Mouse (Mus musculus): ENCODE data around the gene Hemk1.

The Hemk1 gene

DNA sequence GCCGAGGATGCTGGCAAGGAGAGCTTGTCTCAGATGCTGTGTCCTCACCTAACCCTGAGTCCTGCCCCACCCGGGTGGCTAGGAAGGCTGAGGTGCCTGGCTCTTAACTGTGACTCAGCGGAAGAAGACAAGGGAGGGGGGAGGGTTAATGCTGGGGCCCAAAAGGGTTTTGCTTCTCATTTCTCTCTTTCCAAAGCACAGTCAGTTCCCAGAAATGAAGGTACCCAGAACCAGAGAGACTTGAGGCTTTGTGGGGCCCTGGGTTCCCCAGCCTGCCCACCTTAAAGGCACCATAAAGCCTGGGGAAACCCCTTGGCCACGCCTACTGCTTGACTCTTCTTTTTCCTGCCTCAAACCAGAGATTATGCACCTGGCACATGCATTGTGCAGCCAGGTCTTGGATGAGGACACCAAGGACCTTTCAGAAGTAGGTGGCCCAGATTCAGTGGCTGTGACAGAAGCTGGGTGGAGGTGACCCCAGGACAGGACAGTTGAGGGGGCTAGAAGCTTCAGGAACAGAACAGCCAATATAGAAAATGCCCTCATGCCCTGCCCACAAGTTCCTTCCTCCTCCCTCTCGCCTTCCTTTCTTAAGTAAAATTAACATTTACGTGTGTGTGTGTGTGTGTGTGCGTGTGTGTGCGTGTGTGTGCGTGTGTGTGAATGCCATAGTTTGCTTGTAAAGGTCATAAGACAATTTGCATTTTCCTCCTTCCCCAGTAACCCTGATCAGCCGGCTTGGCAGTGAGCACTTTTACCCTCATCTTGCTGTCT, 25.2 kb downstream of the Hemk1 start:
- in situ Hi-C loops (cut with MboI, MseI): no loop called here

DNA sequence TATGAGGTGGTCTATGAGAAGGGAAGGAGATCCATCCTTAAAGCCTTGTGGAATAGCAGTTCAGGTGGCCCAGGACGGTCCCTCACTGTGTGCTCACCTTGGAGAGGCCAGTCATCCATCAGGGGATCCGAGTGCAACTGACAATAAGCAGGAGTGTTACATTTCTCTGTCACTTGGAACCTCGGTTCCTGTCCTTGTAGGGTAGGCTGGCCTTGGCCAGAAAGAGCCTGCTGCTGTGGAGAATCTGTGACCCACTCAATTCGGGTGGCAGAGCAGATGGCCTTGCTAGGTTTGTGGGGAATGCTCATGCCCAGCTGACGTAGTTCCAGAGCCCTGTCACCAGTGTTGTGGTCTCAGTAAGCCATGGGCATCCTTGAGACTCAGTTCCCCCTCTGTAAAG, 28.6 kb downstream of the Hemk1 start:
- in situ Hi-C loops (cut with MboI, MseI): loop anchor here (10.0 kb wide), 1 partner anchor 1115 kb away; the partner anchor contains the start of gene Ppm1m

GRCm38 (mm10) chr9:107309171-107309570, 29.0 kb downstream of the Hemk1 start:
- in situ Hi-C loops (cut with MboI, MseI): loop anchor here (10.0 kb wide), 1 partner anchor 1114 kb away; the partner anchor contains the start of gene Ppm1m

DNA sequence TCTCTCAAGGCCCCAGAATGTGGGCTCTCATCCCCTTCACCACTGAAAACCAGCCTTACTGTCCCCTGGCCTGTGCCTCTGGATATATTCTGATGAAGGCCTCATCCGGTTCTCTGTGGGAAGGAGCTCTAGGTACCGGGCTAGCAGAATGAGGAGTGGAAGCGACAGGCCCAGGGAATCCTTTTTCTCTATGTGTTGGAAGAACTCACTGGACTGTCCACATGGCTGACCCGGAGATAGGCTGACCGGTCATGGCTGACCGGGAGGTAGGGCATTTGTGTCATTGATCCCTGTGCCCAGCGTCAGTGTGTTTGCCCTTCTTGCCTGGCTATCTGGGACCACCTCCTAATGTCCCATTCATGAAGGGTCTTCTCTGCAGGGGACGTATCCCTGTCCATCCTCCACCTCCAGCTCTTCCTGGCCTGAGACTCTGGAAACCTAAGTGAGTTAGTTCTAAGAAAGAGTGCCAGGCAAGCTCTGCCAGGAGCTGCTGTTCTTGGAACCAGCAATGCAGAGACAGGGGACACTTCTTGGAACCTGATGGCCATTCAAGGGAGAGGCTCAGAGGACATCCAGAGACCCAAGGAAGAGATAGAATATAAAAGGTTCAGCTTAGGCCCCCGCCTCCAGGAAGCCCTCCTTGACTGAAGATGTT, 29.7 kb downstream of the Hemk1 start:
- in situ Hi-C loops (cut with MboI, MseI): loop anchor here (10.0 kb wide), 1 partner anchor 1114 kb away; the partner anchor contains the start of gene Ppm1m

DNA sequence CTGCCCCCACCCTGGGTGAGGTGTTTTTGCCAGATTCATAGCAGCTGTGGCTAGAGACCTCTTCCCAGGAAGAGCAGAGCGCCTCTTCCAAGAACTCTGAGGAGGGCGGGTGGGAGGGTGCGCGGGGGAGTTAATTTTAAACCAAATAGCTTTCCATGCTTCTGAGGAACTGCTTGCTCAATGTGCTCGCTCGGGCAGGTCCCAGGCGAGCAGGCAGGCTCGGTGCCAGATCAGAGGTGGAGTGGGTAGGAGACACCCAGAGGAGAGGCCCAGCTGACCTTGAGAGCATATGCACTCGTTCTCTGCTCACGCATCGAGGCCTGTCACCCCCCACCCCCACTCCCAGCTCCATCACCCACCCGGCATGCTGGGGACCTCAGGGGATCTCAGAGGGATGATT, 30.3 kb downstream of the Hemk1 start:
- in situ Hi-C loops (cut with MboI, MseI): loop anchor here (10.0 kb wide), 1 partner anchor 1113 kb away; the partner anchor contains the start of gene Ppm1m

DNA sequence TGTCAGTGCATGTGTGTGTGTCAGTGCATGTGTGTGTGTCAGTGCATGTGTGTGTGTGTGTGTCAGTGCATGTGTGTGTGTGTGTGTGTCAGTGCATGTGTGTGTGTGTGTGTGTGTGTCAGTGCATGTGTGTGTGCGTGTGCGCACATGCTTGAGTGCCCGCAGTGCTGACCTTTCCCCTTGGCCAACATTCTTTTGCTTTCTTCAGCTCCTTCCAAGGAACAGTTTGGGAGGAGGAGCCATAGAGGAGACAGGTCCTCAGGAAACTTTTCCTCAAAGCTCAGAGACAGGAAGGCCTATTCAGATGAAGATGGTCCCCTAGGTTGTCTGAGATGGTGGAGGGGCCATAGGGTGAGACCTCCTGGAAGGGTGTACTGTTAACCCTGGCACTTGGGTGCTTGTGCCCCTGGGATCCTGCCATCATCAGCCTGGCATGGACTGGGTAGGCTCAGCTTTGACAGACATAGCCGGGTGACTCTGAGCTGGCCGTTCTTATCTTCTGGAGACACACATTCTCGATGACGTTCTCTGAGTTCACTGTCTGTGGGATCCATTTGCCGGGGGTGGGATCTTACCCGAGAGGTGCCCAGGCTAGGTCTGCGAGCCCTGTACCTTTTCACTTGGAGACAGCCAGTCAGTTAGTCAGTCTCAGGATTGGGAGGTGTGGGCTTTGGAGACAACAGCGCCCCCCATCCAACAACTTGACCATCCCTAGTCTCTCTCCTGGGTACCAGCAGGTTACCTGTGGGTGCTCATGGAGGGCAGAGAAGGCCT, 30.9 kb downstream of the Hemk1 start:
- in situ Hi-C loops (cut with MboI, MseI): loop anchor here (10.0 kb wide), 1 partner anchor 1112 kb away; the partner anchor contains the start of gene Ppm1m

- in situ Hi-C loops (cut with MboI, MseI): loop anchor here (10.0 kb wide), 1 partner anchor 1112 kb away; the partner anchor contains the start of gene Ppm1m
Observed at GRCm38 (mm10) chr9:107306673-107307072, 31.5 kb downstream of the Hemk1 start.

- in situ Hi-C loops (cut with MboI, MseI): loop anchor here (10.0 kb wide), 1 partner anchor 1111 kb away; the partner anchor contains the start of gene Ppm1m
Observed at GRCm38 (mm10) chr9:107305601-107306542, 32.3 kb downstream of the Hemk1 start.

GRCm38 (mm10) chr9:107305012-107305411, 33.1 kb downstream of the Hemk1 start:
- in situ Hi-C loops (cut with MboI, MseI): loop anchor here (10.0 kb wide), 1 partner anchor 1110 kb away; the partner anchor contains the start of gene Ppm1m

- in situ Hi-C loops (cut with MboI, MseI): loop anchor here (10.0 kb wide), 1 partner anchor 1110 kb away; the partner anchor contains the start of gene Ppm1m
Observed at GRCm38 (mm10) chr9:107304383-107304782, 33.8 kb downstream of the Hemk1 start.

DNA sequence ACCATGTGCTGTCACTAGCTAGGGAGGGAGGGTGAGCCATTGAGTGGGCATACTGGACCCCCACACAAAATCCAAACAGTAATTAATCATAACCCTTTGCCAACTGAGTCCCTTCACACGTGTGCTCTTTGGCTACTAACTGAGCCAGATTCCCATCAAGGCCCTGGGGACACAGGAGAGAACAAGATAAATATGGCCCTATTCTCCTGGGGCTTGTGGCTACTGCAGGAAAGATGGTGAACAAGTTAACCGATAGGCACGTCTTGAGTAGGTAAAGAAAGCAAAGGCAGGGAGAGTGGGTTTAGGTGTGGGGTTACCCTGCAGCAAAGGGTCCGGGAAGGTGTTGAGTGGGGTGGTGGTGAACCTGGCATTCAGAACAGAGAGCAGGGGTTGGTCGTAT, 34.2 kb downstream of the Hemk1 start:
- in situ Hi-C loops (cut with MboI, MseI): loop anchor here (10.0 kb wide), 1 partner anchor 1109 kb away; the partner anchor contains the start of gene Ppm1m

- in situ Hi-C loops (cut with MboI, MseI): loop anchor here (10.0 kb wide), 1 partner anchor 1108 kb away; the partner anchor contains the start of gene Ppm1m
Observed at GRCm38 (mm10) chr9:107303121-107303820, 34.9 kb downstream of the Hemk1 start.

GRCm38 (mm10) chr9:107302592-107302991, 35.6 kb downstream of the Hemk1 start:
- in situ Hi-C loops (cut with MboI, MseI): loop anchor here (10.0 kb wide), 1 partner anchor 1108 kb away; the partner anchor contains the start of gene Ppm1m

DNA sequence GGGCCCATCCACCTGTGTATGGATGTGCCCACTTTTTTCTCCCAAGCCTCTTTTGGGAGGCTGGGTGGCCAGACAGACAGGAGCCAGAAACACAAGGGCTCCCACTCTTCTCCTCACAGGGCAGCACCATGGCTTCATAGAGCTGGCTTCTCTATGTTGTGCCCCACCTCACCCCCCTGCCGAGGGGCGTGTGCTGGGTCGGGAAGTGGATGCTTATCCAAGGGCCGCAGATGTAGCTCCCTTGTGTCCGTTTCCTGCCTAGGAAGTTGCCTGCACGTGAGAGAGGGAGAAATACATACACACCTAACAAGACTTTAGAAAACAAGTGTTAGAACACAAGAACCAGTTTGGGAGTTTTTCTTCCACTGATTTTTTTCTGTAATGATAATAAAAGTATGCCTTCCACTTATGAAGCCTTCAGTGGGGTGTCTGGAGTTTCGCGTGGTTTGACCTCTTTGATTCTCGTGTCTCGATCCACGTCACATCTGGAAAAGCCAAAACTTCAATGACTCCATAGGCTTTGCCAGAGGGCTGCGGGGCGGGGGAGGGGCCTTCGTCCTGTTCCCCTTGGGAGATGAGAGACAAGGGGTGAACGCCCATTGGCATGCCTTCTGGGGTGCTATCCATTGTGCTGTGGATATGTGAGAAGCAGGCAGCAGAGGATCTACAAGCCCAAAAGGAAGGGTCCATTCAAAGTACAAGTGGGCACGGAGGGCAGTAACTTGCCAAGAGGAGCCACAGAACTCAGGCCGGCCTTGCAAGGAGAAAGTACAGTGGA, 36.4 kb downstream of the Hemk1 start:
- in situ Hi-C loops (cut with MboI, MseI): loop anchor here (10.0 kb wide), 1 partner anchor 1107 kb away; the partner anchor contains the start of gene Ppm1m

DNA sequence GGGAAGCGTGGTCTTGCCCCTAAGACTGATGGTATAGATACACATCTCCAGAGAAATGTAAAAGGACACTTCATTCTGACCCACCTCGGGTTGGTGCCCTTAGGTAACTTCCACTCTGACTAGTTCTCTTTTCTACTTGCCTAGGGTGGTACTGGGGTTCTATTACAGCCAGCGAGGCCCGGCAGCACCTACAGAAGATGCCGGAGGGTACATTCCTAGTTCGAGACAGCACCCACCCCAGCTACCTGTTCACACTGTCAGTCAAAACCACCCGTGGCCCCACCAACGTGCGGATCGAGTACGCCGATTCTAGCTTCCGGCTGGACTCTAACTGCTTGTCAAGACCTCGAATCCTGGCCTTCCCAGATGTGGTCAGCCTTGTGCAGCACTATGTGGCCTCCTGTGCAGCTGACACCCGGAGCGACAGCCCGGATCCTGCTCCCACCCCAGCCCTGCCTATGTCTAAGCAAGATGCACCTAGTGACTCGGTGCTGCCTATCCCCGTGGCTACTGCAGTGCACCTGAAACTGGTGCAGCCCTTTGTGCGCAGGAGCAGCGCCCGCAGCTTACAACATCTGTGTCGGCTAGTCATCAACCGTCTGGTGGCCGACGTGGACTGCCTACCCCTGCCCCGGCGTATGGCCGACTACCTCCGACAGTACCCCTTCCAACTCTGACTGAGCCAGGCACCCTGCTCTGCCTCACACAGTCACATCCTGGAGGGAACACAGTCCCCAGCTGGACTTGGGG, 37.8 kb downstream of the Hemk1 start:
- in situ Hi-C loops (cut with MboI, MseI): loop anchor here (10.0 kb wide), 1 partner anchor 1106 kb away; the partner anchor contains the start of gene Ppm1m

DNA sequence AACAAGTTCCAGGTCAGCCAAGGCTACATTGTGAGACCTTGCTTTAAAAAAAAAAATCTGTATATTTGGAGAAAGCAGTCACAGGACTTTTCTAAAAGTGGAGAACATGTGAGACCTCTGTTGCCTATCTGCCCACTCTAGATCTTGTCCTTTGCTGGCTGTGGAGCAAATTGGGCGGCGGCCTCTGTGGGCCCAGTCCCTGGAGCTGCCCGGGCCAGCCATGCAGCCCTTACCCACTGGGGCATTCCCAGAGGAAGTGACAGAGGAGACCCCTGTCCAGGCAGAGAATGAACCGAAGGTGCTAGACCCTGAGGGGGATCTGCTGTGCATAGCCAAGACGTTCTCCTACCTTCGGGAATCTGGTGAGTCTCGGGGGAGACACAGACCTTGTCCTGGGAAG, 38.4 kb downstream of the Hemk1 start:
- in situ Hi-C loops (cut with MboI, MseI): loop anchor here (5.0 to 10.0 kb wide), 3 partner anchors 33 to 1105 kb away; partner anchors contain the start of gene Ppm1m

DNA sequence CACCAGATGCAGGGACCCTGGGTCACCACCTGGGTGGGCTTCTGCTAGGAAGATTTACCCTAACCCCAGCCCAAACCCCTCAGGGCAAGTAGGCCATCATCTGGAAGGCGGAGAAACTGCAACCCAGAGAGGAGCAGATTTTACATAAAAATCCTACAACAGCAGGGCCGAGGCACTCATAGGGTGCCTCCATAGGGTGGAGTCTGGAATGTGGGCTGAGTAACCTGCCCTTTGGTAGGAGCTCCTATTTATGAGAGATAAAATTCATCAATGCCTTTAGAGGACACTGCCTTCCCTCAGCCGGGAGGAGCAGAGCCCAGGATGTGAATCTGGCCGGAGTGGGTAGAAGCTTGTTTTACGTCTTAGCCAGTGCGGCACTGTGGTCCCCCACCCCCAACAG, 39.3 kb downstream of the Hemk1 start:
- in situ Hi-C loops (cut with MboI, MseI): loop anchor here (5.0 to 10.0 kb wide), 2 partner anchors 33 to 56 kb away; no protein-coding TSS in a partner anchor

Measured in T-helper 1 cell (primary cell).